Comparison of ENCODE assay signal across 23 mouse cellular contexts in the genomic region with DNA sequence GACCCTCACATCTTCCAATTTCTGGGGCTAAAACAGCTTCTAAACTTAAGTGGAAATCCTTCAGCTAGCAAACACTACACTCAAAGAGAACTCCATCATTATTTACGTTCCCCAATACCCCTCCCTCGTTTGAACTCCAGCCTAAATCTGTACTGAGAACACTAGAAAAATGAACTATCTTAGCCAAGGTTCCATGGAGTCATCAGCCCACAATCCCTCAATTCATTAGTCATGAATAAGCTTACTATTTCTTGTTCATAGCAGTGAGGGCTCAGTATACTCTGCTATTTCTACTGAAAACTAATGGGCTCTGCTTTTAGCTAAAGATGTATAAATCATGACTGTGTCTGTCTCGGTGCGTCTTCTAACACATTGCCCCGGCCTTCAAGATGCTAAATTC. TPM values are rescaled to one million over a fixed set of nuclear protein-coding genes. Genes with fewer than 3 reads are reported as not detected.
DNase-seq lines count a peak whose midpoint lies in the region; ATAC-seq and TF ChIP-seq lines count a peak whose summit lies in the region.
"Had no signal": no experiment of that assay in that cellular context is flagged by ENCODE, and none has a peak within 500 bp of the region (broad histone marks: within the 10 kb centered on the region; RNA-seq: fewer than 3 reads in every experiment).

No protein-coding gene starts in this region.

- no peaks in the 10 kb centered on the region for H3K36me3 ChIP-seq in embryonic facial prominence, embryonic 14.5 days (ENCODE audit: control insufficient read depth, insufficient read depth, low read length)
- no peaks in the 10 kb centered on the region for H3K36me3 ChIP-seq in embryonic facial prominence, embryonic 10.5 days (replicated peaks)
- H3K36me3 ChIP-seq: embryonic facial prominence, embryonic 12.5 days; hindbrain, embryonic 10.5 days; hindbrain, embryonic 13.5 days; intestine, embryonic 15.5 days had no signal

- H3K4me1 ChIP-seq in embryonic facial prominence, embryonic 14.5 days (ENCODE audit: control insufficient read depth, insufficient read depth, low read length) = no peaks in the 10 kb centered on the region
- no peaks in the 10 kb centered on the region for H3K4me1 ChIP-seq in embryonic facial prominence, embryonic 10.5 days
- H3K4me1 ChIP-seq in bone marrow macrophage, adult 2 months (ENCODE audit: control insufficient read depth, insufficient read depth, low read length) = no peaks in the 10 kb centered on the region
- H3K4me1 ChIP-seq: embryonic facial prominence, embryonic 12.5 days; hindbrain, embryonic 10.5 days; hindbrain, embryonic 13.5 days; intestine, embryonic 15.5 days had no signal

- H3K27ac ChIP-seq in embryonic facial prominence, embryonic 14.5 days (replicated peaks; ENCODE audit: low read depth, low read length) = 0 out of 2 replicates have a peak overlapping the region, but pooled peaks have one; percentile 6
- H3K27ac ChIP-seq in embryonic facial prominence, embryonic 10.5 days (replicated peaks) = no peak overlapping the region
- H3K27ac ChIP-seq in bone marrow macrophage, adult 2 months (ENCODE audit: insufficient read depth, low read depth, low read length) = peak overlapping the region; percentile 50
- H3K27ac ChIP-seq: embryonic facial prominence, embryonic 12.5 days; gastrocnemius, adult 2 months; hindbrain, embryonic 10.5 days; hindbrain, embryonic 13.5 days; intestine, embryonic 15.5 days had no signal

- H3K4me3 ChIP-seq in embryonic facial prominence, embryonic 14.5 days (ENCODE audit: low read depth, low read length) = no peak overlapping the region
- no peak overlapping the region for H3K4me3 ChIP-seq in embryonic facial prominence, embryonic 10.5 days
- H3K4me3 ChIP-seq in bone marrow macrophage, adult 2 months (ENCODE audit: insufficient read depth, low read length) = no peak overlapping the region
- H3K4me3 ChIP-seq: embryonic facial prominence, embryonic 12.5 days; gastrocnemius, adult 2 months; hindbrain, embryonic 10.5 days; hindbrain, embryonic 13.5 days; intestine, embryonic 15.5 days had no signal

- H3K27me3 ChIP-seq in embryonic facial prominence, embryonic 14.5 days (replicated peaks; ENCODE audit: control insufficient read depth, insufficient read depth, low read length) = no peaks in the 10 kb centered on the region
- no peaks in the 10 kb centered on the region for H3K27me3 ChIP-seq in embryonic facial prominence, embryonic 10.5 days (replicated peaks; ENCODE audit: low read depth, poor library complexity, severe bottlenecking)
- H3K27me3 ChIP-seq: embryonic facial prominence, embryonic 12.5 days; hindbrain, embryonic 13.5 days; intestine, embryonic 15.5 days had no signal

- H3K4me2 ChIP-seq in embryonic facial prominence, embryonic 14.5 days (ENCODE audit: low read depth, low read length) = no peak overlapping the region
- H3K4me2 ChIP-seq: embryonic facial prominence, embryonic 12.5 days; heart, embryonic 11.5 days; hindbrain, embryonic 13.5 days; intestine, embryonic 15.5 days had no signal

- H3K9ac ChIP-seq in embryonic facial prominence, embryonic 14.5 days (ENCODE audit: low read depth, low read length) = no peak overlapping the region
- H3K9ac ChIP-seq: embryonic facial prominence, embryonic 12.5 days; forebrain, postnatal 0 days; hindbrain, embryonic 13.5 days; intestine, embryonic 15.5 days had no signal

- no peaks in the 10 kb centered on the region for H3K9me3 ChIP-seq in embryonic facial prominence, embryonic 14.5 days (ENCODE audit: control insufficient read depth, low read length)
- no peaks in the 10 kb centered on the region for H3K9me3 ChIP-seq in embryonic facial prominence, embryonic 10.5 days
- H3K9me3 ChIP-seq: embryonic facial prominence, embryonic 12.5 days; hindbrain, embryonic 10.5 days; hindbrain, embryonic 13.5 days; intestine, embryonic 15.5 days had no signal

- TF ChIP-seq POLR2A in bone marrow macrophage, adult 2 months (IDR thresholded peaks at IDR 0.05; ENCODE audit: borderline replicate concordance, low read depth, low read length) = no peak

- no peak for TF ChIP-seq CTCF in bone marrow macrophage, adult 2 months (IDR thresholded peaks at IDR 0.05; ENCODE audit: low read depth, low read length)

- no peak for ATAC-seq in embryonic facial prominence, embryonic 14.5 days (ENCODE audit: low read depth)
- ATAC-seq in cerebellum, adult (ENCODE audit: insufficient number of reproducible peaks, low FRiP score, low TSS enrichment) = no peak
- ATAC-seq: forebrain, embryonic 14.5 days; forebrain, postnatal 0 days; hindbrain, embryonic 16.5 days; intestine, embryonic 15.5 days had no signal

- DNase-seq in embryonic facial prominence, embryonic 14.5 days (ENCODE audit: low spot score) = no peak
- DNase-seq in embryonic facial prominence, embryonic 10.5 days (ENCODE audit: low spot score) = no peak
- peak; percentile 64 for DNase-seq in fibroblast of lung, adult 2 months (ENCODE audit: low read depth)
- no peak for DNase-seq in c-Kit-positive CD71-positive TER-119-positive erythroid progenitor cells, embryonic 14.5 days (ENCODE audit: low spot score)
- no peak for DNase-seq in kidney, postnatal 10 days
- DNase-seq: adrenal gland, adult 2 months; adrenal gland, postnatal 14 days; cerebellum, adult 18-20 months; cerebellum, adult 9-10 months; cerebellum, postnatal 14 days; forebrain, postnatal 0 days; gastrocnemius, adult 2 months; gastrocnemius, postnatal 14 days; heart, adult 11 months had no signal

- 77% methylated on average over 5 of the region's 5 CpGs for WGBS in embryonic facial prominence, embryonic 14.5 days
- 86% methylated on average over 5 of the region's 5 CpGs for WGBS in embryonic facial prominence, embryonic 10.5 days

RNA-seq across cellular contexts. Expression of a gene that starts 55.0 kb away (rescaled TPM):
- polyA plus RNA-seq in embryonic facial prominence, embryonic 14.5 days (2014; fragmentation: Nextera tagmentation; extraction: Ambion mirVana) = 19.5 and 19.9 TPM in 2 replicates
- 3.0 and 4.0 TPM in 2 replicates for polyA plus RNA-seq in embryonic facial prominence, embryonic 10.5 days (2016; fragmentation: Nextera tagmentation; extraction: Ambion mirVana)
- polyA plus RNA-seq in bone marrow macrophage, adult 2 months (2012; ENCODE audit: insufficient read depth, insufficient read length, missing spikeins) = not detected in 2 replicates
